Mouse (Mus musculus): ENCODE results near the gene Fubp3. TPM values are rescaled to one million over a fixed set of nuclear protein-coding genes. Genes with fewer than 3 reads are reported as not detected.
"Not testable (repeated sequence)": the region's sequence is repeated elsewhere in the genome, so short reads cannot be mapped to it uniquely, and the experiment has no call there.

The Fubp3 gene
- total RNA-seq (2021): 10 to 100 TPM; 52.6 to 56.6 TPM
- long read RNA-seq, experiment 1, transcript Fubp3-202 (19 exons, 3,268 nt): major isoform, 10 of 51 reads
- long read RNA-seq, experiment 1, partial matches to known transcripts: 25 of 51 reads
- long read RNA-seq, experiment 1, other reads (novel, unspliced or antisense): 12 of 51 reads
- long read RNA-seq, experiment 2, transcript Fubp3-201 (18 exons, 3,648 nt): minor isoform, 5 of 36 reads
- long read RNA-seq, experiment 2, transcript Fubp3-202 (19 exons, 3,268 nt): major isoform, 9 of 36 reads
- long read RNA-seq, experiment 2, partial matches to known transcripts: 7 of 36 reads
- long read RNA-seq, experiment 2, other reads (novel, unspliced or antisense): 12 of 36 reads

GRCm38 (mm10) chr2:31572051-31572914 is at the start of gene Fubp3:
Gene Fubp3, plus strand, starts transcription at chr2:31572651.
- peak; percentile 96 for DNase-seq

- peak; percentile 42 for DNase-seq
Measured at GRCm38 (mm10) chr2:31524641-31525040, 47.8 kb upstream of the Fubp3 start.

DNA sequence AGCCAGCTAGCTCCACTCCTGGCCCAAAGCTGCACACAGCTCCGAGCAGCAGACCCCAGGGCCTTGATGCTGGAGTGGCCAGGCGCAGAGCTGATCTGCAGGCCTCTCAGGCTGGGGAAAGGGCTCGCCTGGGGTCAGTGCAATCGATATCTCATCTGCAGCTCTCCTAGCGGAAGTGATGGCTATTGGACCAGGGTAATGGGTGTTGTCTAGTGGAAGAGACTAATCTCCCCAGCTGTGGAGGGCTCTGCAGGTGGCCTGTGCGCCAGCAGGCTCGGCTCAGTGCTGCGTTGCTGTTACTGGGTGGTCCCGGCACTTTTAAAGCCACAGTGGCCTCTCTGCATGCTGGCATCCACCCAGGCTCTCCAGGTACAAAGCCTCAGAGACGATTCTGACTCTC is 46.7 kb upstream of the Fubp3 start:
- DNase-seq: no peak

DNA sequence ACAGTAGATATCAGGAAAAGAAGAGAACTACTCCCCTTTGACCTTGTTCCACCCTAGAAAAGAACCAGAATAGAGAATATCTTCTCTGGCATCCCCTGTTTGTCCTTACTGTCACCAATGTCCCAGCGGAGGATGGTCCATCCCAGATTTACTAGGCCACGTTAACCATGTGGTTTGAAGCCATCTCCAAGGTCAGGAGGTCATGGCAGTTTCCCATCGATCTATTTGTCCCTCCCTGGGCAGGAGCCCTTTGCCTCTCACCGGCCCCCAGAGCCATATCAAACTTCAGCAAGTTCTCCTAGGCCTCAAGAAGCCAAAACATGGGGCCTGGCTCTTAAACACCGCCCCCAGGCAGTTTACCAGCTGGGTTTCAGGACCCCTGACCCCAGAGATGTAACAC is 42.2 kb upstream of the Fubp3 start:
- DNase-seq: no peak

DNA sequence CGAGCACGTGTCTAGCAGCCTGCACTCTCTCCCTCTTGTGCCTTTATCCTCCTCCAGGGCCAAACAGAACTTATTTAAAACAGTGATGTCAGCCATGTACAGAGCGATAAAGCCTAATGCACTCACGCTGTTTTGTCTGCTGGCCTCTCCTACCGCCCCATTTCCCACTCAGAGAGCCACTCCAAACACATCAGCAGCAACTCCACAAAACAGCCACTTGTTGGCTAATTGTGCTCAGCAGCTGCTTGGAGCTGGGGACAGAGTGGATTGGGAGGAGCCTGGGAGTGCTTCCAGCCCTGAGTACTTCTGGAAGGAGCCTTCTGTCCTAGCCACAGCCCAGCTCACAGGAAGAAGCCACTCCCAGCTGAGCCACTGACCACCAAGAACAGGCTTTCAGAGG is 35.4 kb upstream of the Fubp3 start:
- DNase-seq: no peak

- DNase-seq: no peak
Measured at GRCm38 (mm10) chr2:31538745-31539144, 33.7 kb upstream of the Fubp3 start.

- no peak for DNase-seq
Measured at GRCm38 (mm10) chr2:31541581-31541980, 30.9 kb upstream of the Fubp3 start.

GRCm38 (mm10) chr2:31547726-31548125 is 24.7 kb upstream of the Fubp3 start:
- DNase-seq: no peak

GRCm38 (mm10) chr2:31550503-31550902 is 21.9 kb upstream of the Fubp3 start:
- DNase-seq: no peak

DNA sequence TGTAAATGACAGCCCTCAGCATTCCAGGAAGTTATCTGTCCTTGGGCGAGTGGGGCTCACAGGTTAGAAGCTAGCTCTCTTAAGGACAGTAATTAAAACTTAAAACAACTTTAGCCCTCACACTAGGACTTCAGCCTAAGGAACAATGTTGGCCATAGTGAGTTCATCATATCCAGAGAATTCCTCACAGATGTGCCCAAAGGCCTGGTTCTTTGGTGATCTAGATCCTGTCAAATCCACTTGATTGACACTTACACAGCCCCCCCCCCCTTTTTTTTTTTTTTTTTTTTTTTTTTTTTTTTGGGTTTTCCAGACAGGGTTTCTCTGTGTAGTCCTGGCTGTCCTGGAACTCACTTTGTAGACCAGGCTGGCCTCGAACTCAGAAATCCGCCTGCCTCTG is 21.1 kb upstream of the Fubp3 start:
- DNase-seq: not testable (repeated sequence)

DNA sequence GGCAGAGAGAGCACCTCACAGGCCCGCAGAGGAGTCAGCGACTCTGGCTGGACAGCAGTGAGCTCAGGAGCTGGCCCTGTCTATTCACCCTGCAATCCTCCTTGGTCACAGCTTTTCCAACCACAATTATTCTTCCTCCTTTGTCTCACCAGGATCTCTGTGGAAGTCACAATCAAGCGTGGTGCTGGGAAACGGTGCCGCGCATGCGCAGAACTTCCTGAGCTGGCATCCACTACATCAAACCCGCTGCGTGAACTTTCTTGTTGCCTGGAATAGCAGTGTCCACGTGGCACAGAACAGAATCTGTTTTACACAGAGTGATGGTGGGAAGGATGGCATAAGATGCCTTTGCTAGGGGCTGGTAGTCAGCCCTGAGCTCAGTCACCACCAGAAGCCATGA is 20.5 kb upstream of the Fubp3 start:
- no peak for DNase-seq

GRCm38 (mm10) chr2:31554619-31555018 is 17.8 kb upstream of the Fubp3 start:
- DNase-seq: no peak

GRCm38 (mm10) chr2:31572915-31573635 is 624 bp downstream of the Fubp3 start:
- DNase-seq: peak; percentile 32

DNA sequence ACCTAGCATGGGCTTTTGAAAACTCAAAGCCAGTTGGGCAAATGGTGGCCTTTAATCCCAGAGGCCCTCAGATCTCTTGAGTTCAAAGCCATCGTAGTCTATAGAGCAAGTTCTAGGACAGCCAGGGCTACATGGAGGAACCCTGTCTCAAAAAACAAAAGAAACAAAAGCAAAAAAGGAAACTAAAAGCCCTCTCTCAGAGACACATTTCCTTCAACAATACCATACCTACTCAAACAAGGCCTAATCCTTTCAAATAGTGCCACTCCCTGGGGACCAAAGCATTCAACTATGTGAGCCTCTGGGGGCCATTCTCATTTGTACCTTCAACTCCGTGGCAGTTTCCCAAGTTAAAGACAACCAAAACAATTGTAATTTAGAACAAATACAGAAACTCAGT is 9.2 kb downstream of the Fubp3 start:
- DNase-seq: no peak

DNA sequence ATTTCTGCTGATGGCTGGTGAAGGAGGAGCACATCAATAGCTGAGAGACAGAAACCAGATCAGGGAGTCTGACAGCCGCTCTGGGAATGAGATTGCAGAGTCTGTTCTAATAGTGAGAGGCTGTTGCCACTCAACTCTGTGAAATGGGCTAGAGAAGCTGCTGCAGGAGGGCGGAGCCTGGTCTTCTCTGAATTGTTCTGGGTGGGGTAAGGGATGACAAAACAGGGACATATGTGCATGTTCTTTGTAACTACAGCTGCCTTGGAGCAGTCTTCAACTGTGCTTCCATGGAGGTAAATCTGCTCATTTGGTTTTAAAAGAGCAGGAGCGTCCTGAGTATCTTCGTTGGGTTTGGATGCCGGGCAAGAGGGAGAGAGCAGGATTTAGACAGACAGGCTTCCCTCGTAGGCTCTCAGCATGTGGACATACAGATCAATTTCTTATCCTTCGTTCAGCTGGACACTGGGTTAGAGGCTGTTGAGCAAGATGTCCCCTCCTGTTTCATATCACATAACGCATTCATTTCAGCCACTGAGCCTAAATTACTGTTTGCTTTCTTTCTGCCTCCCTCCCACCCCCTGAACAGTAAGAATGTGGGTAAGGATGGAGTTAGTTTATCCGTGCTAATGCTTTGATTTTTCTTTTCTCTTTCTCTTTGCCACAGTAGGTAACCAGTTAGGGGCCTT is 19.5 kb downstream of the Fubp3 start:
- DNase-seq: no peak

DNA sequence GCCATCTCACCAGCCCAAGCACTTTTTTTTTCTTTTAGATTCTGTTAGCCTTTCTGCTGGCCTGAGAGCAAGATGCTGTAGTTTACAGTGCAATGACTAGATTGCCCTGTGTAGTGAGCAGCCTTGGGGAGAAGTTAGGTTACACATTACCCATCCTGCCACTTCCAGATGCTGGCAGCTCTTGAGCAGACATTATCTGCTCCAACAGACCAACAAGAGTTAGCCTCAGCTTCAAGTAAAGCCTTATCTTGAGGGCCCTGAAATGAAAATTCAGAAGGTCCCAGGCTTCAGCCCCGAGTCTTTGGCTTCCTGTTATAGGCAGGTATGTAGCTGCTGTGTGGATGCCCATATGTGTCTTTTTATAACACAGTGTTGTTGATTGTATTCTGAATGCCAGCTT is 35.1 kb downstream of the Fubp3 start:
- DNase-seq: no peak

DNA sequence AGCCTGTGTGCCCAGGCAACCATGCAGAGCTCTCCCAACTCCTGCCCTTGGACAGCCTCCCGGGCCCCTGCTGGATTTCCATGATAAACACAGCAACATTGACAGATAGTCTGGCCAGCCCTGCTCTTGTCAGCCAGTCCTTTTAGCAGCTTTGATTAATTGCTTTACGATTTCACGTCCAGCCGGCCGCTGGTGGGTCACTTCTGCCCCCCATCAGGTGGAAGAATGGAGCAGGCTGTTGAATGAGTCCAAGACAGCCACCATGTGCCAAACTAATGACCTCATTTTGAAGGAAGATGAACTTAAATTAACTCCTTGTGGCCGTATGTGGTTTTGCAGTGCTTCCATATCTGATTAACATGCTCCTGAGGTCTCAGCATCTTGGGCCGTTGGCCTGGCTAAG is 37.4 kb downstream of the Fubp3 start:
- no peak for DNase-seq

DNA sequence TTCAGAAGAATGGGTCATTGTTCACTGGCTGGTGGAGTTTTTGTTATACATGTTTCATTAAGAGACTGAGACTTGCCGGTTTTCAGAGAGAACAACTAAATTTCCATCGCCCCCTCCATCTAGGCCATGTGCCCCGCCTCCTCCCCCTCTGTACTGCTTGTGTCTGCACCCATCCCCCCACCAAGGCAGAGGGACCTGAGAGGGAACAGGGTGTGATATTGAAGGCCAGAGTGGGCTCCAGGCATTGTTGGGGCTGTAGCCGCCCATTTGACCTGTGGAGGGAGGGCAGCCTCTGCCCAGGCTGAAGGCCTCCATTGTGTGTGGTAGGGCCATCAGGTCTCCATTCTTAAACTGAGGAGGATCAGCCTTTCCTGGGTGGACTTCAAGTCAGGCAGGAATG is 38.5 kb downstream of the Fubp3 start:
- no peak for DNase-seq

GRCm38 (mm10) chr2:31611400-31611799 is 38.9 kb downstream of the Fubp3 start:
- DNase-seq: no peak

DNA sequence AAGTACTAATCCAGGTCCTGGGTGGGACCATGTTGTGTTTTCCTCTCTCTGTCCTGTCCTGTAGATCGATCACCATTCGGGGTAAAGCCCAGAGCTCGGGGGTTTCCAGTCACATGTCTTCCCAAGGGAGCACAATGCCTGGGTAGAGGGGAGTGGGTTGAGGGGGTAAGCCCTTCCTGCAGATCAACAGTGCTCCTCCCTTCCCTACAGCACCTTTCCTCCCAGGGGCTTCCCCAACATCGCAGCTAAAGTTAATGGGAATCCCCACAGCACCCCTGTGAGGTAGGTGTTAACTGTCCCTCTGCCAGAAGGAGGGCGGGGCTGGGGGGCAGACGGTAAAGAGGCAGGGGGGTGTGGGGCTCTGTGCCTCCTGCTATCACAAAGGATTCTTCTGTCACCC is 40.2 kb downstream of the Fubp3 start:
- DNase-seq: no peak

DNA sequence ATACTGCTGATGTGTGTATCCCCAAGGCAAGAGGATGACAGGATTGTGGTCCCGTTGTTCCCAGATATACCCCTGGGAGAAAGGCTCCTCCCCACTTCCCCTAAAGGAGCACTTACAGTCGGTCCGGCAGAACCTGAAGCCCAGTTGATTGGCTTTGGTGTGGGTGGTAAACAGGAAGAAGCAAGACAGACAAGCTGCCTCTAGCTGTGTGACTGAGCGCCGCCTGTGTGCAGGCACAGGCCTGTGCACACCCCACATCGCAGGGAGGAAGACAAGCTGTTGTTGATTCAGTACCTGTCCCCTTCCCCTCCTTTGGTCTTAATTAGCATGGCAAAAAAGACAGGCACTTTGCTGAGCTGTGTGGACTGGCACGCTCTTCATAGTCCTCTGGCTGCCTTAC is 41.3 kb downstream of the Fubp3 start:
- DNase-seq: no peak

DNA sequence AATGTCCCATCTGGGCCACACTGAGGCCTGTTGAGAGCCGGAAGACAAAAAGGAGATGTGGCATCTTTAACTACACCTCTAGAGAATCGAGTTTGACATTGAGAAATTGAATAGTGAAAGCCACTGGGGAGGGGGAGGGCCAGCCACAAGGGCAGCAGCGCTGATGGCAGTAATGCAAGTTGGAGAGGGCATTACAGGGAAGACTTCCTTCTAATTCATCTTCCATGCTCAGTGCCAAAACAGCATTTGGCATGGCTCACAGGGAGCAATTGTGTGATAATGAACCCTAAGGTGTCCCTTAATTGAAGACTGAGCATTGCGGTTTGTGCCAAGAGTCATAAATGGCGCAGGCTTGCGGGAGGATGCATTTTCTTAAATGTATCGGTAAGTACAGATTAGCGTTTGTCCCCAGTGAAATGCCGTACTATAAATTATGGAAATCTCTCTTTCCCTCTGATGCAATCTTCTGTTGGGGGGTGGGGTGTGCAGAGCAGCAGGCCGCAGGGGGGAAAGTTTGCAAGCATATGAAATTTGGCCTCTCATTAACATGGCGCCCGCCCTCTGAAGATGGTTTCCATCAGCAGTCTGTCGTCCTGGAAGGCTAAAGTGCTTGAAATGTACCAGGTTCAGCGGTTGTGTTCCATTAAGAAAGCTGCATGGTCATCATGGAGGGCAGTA is 46.2 kb downstream of the Fubp3 start:
- DNase-seq: no peak

Data from adrenal gland, postnatal 10 days (tissue).